Comparison of ENCODE assay signal across 9 mouse cellular contexts in the genomic region with DNA sequence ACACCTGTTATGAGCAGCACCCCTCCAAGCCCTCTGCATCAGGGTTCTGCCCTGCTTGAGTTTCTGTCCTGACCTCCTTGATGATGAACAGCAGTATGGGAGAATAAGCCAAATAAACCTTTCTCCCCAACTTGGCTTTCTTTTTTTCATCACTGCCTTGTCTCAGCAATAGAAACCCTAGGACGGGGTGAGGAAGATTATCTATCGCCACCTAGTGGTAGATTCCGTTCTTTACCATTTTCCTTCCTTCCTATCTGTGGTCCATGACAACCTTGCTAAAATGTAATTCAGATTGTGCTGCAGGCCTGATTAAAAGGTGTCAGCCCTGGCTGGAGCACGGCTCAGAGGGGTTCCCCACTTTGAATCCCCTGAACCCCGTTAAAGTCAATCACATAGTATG. TPM values are rescaled to one million over a fixed set of nuclear protein-coding genes. Genes with fewer than 3 reads are reported as not detected.
A peak's percentile ranks its signal among the peaks of the same experiment; 100 is the strongest.
DNase-seq lines count a peak whose midpoint lies in the region; ATAC-seq and TF ChIP-seq lines count a peak whose summit lies in the region.
"Had no signal": no experiment of that assay in that cellular context is flagged by ENCODE, and none has a peak within 500 bp of the region (broad histone marks: within the 10 kb centered on the region; RNA-seq: fewer than 3 reads in every experiment).

No protein-coding gene starts in this region.

- no peak overlapping the region for H3K4me3 ChIP-seq in MEL (ENCODE audit: control insufficient read depth in 1 of 2, insufficient read depth in 1 of 2, low read depth in 2 of 2, low read length in 2 of 2)
- no peak overlapping the region for H3K4me3 ChIP-seq in hindbrain, embryonic 12.5 days
- H3K4me3 ChIP-seq: heart, embryonic 15.5 days had no signal

- no peaks in the 10 kb centered on the region for H3K27me3 ChIP-seq in MEL (ENCODE audit: control insufficient read depth in 1 of 2, insufficient read depth in 2 of 2, low read length in 2 of 2)
- no peaks in the 10 kb centered on the region for H3K27me3 ChIP-seq in hindbrain, embryonic 12.5 days

- 4% methylated on average over 5 of the region's 5 CpGs for WGBS in hindbrain, embryonic 12.5 days

- H3K36me3 ChIP-seq in MEL (ENCODE audit: control insufficient read depth in 1 of 2, insufficient read depth in 2 of 2, low read length in 2 of 2): peaks cover 0 to 36% of the 10 kb centered on the region in 2 experiments; a peak in 2 of 4 replicates
- H3K36me3 ChIP-seq in hindbrain, embryonic 12.5 days: no peaks in the 10 kb centered on the region
- H3K36me3 ChIP-seq: heart, embryonic 15.5 days had no signal

- TF ChIP-seq EP300 in MEL (IDR thresholded peaks at IDR 0.05; ENCODE audit: low read depth in 1 of 2, low read length in 2 of 2): no peak

- no peak overlapping the region for H3K27ac ChIP-seq in MEL (ENCODE audit: control insufficient read depth, low read depth, low read length)
- H3K27ac ChIP-seq in hindbrain, embryonic 12.5 days: no peak overlapping the region
- H3K27ac ChIP-seq: heart, embryonic 15.5 days had no signal

- intact Hi-C loops in left cerebral cortex, postnatal 14 days (cut with DNase I): loop anchor here (5.0 to 10.0 kb wide), 3 partner anchors 40 to 288 kb away; a partner anchor contains a TSS
- intact Hi-C loops in left cerebral cortex, postnatal 36 days (cut with DNase I): loop anchor here (5.0 to 10.0 kb wide), 3 partner anchors 35 to 225 kb away; a partner anchor contains a TSS

- peaks cover 26 to 51% of the 10 kb centered on the region in 2 experiments for H3K4me1 ChIP-seq in MEL (ENCODE audit: control insufficient read depth in 1 of 2, insufficient read depth in 2 of 2, low read length in 2 of 2)
- peaks cover 10% of the 10 kb centered on the region for H3K4me1 ChIP-seq in hindbrain, embryonic 12.5 days
- H3K4me1 ChIP-seq: heart, embryonic 15.5 days had no signal

- H3K79me2 ChIP-seq in MEL (ENCODE audit: control insufficient read depth, insufficient read depth, low read length, poor library complexity): no peaks in the 10 kb centered on the region

- H3K4me2 ChIP-seq in hindbrain, embryonic 12.5 days (replicated peaks): no peak overlapping the region
- H3K4me2 ChIP-seq: heart, embryonic 15.5 days had no signal

- H3K9me3 ChIP-seq in MEL (replicated peaks; ENCODE audit: insufficient read depth, low read length): no peaks in the 10 kb centered on the region
- H3K9me3 ChIP-seq in hindbrain, embryonic 12.5 days (replicated peaks): no peaks in the 10 kb centered on the region
- H3K9me3 ChIP-seq: heart, embryonic 15.5 days had no signal

- no peak for TF ChIP-seq POLR2A in MEL (IDR thresholded peaks at IDR 0.05; ENCODE audit: control insufficient read depth in 1 of 2, insufficient read depth in 1 of 2, low read depth in 1 of 2, low read length in 2 of 2, poor library complexity in 1 of 2)

- ATAC-seq in hindbrain, embryonic 12.5 days (ENCODE audit: low FRiP score): peak; percentile 35; the same call in 1 of the 2 replicates

- peak; percentile 83 for TF ChIP-seq RAD21 in MEL (IDR thresholded peaks at IDR 0.05; ENCODE audit: low read depth, low read length)

- DNase-seq in left cerebral cortex, postnatal 14 days (ENCODE audit: low spot score in 2 of 2): peak; percentile 64 to 67
- DNase-seq in left cerebral cortex, postnatal 36 days (ENCODE audit: low spot score in 2 of 2): no peak
- DNase-seq in MEL (ENCODE audit: low read depth, low spot score): peak; percentile 85
- DNase-seq in c-Kit-positive CD71-positive TER-119-positive erythroid progenitor cells, embryonic 14.5 days (ENCODE audit: low spot score): peak; percentile 70
- peak; percentile 58 for DNase-seq in lung, postnatal 36 days
- DNase-seq in telencephalon, adult 2 months (ENCODE audit: low read depth, low spot score): peak; percentile 42
- DNase-seq in heart, postnatal 4 days: no peak

- H3K9ac ChIP-seq in MEL (ENCODE audit: control insufficient read depth, low read depth, low read length, poor library complexity, severe bottlenecking): no peak overlapping the region
- H3K9ac ChIP-seq in hindbrain, embryonic 12.5 days: no peak overlapping the region
- H3K9ac ChIP-seq: heart, embryonic 15.5 days had no signal

- peak; percentile 25 to 86 (median 85); a peak in 5 of 6 replicates for TF ChIP-seq CTCF in MEL (IDR thresholded peaks at IDR 0.05 in 2 of 3, conservative IDR thresholded peaks at IDR 0.05 in 1 of 3; ENCODE audit: control insufficient read depth in 1 of 3, insufficient read depth in 1 of 3, low read depth in 2 of 3, low read length in 3 of 3, poor library complexity in 1 of 3, severe bottlenecking in 1 of 3)

TF ChIP-seq in MEL, 35 proteins besides CTCF, POLR2A, EP300 and RAD21:
- TF ChIP-seq SMC3 (IDR thresholded peaks at IDR 0.05; ENCODE audit: low read depth, low read length) (peak; percentile 72), BHLHE40 (IDR thresholded peaks at IDR 0.05; ENCODE audit: borderline replicate concordance, low read depth, low read length) (no peak), ZNF384 (IDR thresholded peaks at IDR 0.05; ENCODE audit: low read depth, low read length) (peak; percentile 79), ZC3H11A (IDR thresholded peaks at IDR 0.05; ENCODE audit: low read depth, low read length) (peak; percentile 55)

RNA-seq across cellular contexts. Expression of a gene that starts 16.9 kb away (rescaled TPM):
- total RNA-seq in left cerebral cortex, postnatal 14 days (2021): under 1 TPM; 0.26 to 0.44 TPM
- under 1 TPM; 0.41 to 0.62 TPM for total RNA-seq in left cerebral cortex, postnatal 36 days (2021)
- total RNA-seq in MEL (2012; rRNA removed): 0.13 and 0.31 TPM in 2 replicates
- polyA plus RNA-seq in MEL (2012; ENCODE audit: insufficient read depth in 1 of 2, insufficient read length in 2 of 2, low read depth in 1 of 2, low replicate concordance in 2 of 2, missing spikeins in 1 of 2): under 1 TPM in 1 of 2 experiments, not detected in 1; 0.36 TPM
- 2.5 and 3.3 TPM in 2 replicates for polyA plus RNA-seq in hindbrain, embryonic 12.5 days (2016; fragmentation: Nextera tagmentation; extraction: Ambion mirVana)
- total RNA-seq in heart, postnatal 4 days (2021): under 1 TPM in 1 of 2 experiments, not detected in 1; 0.09 TPM

RNA-seq across cellular contexts. Expression of a gene that starts 37.6 kb away (rescaled TPM):
- total RNA-seq in left cerebral cortex, postnatal 14 days (2021): 10 to 100 TPM; 44.5 to 44.8 TPM
- 10 to 100 TPM; 44.7 to 50.7 TPM for total RNA-seq in left cerebral cortex, postnatal 36 days (2021)
- 28.3 and 31.3 TPM in 2 replicates for total RNA-seq in MEL (2012; rRNA removed)
- polyA plus RNA-seq in MEL (2012; ENCODE audit: insufficient read depth in 1 of 2, insufficient read length in 2 of 2, low read depth in 1 of 2, low replicate concordance in 2 of 2, missing spikeins in 1 of 2): 10 to 100 TPM in 1 of 2 experiments, not detected in 1; 35.9 TPM
- 19.3 TPM in 2 replicates for polyA plus RNA-seq in hindbrain, embryonic 12.5 days (2016; fragmentation: Nextera tagmentation; extraction: Ambion mirVana)
- 10 to 100 TPM; 18.5 to 19.7 TPM for total RNA-seq in heart, postnatal 4 days (2021)

RNA-seq across cellular contexts. Expression of a gene that starts 38.0 kb away (rescaled TPM):
- 10 to 100 TPM; 16.2 to 17.5 TPM for total RNA-seq in left cerebral cortex, postnatal 14 days (2021)
- total RNA-seq in left cerebral cortex, postnatal 36 days (2021): 10 to 100 TPM; 22.6 to 25.1 TPM
- total RNA-seq in MEL (2012; rRNA removed): 12.0 and 12.6 TPM in 2 replicates
- 10 to 100 TPM in 1 of 2 experiments, not detected in 1; 13.9 TPM for polyA plus RNA-seq in MEL (2012; ENCODE audit: insufficient read depth in 1 of 2, insufficient read length in 2 of 2, low read depth in 1 of 2, low replicate concordance in 2 of 2, missing spikeins in 1 of 2)
- 33.6 and 34.5 TPM in 2 replicates for polyA plus RNA-seq in hindbrain, embryonic 12.5 days (2016; fragmentation: Nextera tagmentation; extraction: Ambion mirVana)
- total RNA-seq in heart, postnatal 4 days (2021): 10 to 100 TPM in 1 of 2 experiments, 1 to 10 TPM in 1; 9.9 to 10.3 TPM

Comparison
In these comparisons a context has a peak if more than half of its experiments do, and no peak if none do; other contexts are left out.
1. DNase-seq: peak in left cerebral cortex, postnatal 14 days (2 of 2), MEL (single experiment), c-Kit-positive CD71-positive TER-119-positive erythroid progenitor cells, embryonic 14.5 days (single experiment), lung, postnatal 36 days (single experiment) and telencephalon, adult 2 months (single experiment); none in left cerebral cortex, postnatal 36 days (0 of 2) and heart, postnatal 4 days (single experiment).